Mouse (Mus musculus) adrenal gland, adult (tissue): ENCODE measurements around the gene Nup133.
"Not testable (repeated sequence)": the region's sequence is repeated elsewhere in the genome, so short reads cannot be mapped to it uniquely, and the experiment has no call there.

ENCODE experiments used
- DNase-seq, 2 experiments: peaks; one replicate each; pipeline ENCODE4 v3.0.0; 2022 to 2023; ENCODE audit warnings: low spot score in 1 of 2; ENCODE audit not compliant: inconsistent age in 2 of 2

Nup133 gene

DNA sequence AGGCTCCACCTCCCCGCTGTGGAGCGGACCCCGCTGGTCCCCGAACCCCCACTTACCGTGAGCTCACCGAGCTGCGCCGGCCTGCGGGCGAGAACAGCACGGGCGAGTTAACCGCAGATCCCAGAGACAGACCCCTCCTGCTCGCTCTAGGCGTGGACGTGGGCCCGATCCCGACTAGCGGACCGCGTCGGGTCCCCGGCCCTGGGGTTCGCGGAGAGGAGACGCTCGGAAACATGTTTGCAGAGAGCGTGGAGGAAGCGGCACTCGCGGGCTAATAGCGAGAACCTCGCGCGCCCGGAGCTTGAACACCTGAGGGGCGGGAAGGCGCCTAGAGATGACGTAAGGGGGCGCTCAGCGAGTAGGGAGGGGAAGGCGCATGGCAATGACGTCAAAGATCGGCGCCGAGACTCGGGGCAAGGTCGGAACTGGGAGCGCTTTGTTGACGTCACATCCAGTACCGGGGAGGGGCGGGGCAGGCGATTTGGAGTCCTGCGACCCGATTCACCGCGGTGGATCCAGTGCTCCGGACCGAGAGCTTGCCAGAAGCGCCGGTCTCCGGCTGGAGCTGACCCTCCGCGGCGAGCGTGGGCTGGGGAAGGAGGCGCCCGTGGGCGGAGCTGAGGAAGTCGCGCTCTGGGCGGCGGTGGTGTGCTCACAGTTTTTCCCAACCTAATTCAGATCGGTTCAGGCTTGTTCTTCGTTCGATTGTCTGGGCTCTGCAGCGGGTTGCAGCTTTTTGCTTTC lies at the start of gene Nup133:
Gene Nup133, minus strand, starts transcription at position 324 of the 744 bp plus-strand sequence.
- DNase-seq, result peak; percentile 99 to 100

DNA sequence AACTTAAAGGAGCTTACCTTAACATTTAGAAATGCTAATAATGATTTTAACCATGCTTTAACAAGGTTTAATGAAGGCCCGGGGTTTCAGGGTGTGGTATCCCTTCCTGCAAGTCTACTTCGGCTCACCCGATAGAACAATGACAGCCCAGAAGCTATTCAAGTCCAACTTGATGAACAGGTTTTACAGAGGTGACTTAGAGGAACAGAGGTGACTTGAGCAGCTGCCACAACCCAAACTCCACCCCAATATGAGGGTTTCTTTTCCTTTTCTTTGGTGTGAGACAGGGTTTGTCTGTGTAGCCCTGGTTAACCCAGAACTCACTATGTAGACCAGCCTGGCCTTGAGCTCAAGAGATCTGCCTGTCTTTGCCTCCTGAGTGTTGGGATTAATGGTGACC lies 44.9 kb upstream of the Nup133 start:
- no peak for DNase-seq

DNA sequence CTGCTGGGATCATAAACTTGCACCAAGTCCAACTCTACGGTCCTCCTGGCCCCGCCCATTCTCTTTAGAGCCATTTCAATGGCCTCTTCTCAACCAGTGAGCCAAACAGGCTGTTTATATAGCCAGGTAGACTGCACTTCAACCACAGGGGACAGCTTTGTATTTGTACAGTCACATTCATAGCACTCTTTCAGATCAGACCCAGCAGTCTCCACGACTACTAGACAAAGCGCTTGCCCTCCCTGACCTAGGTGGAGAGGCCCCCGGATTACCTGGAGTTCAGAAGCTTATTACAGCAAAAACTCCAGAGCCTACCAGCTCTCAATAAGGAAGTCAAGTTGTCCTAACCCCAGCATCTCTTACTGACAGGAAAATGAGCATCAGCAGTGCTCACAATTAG lies 44.5 kb upstream of the Nup133 start:
- no peak for DNase-seq

DNA sequence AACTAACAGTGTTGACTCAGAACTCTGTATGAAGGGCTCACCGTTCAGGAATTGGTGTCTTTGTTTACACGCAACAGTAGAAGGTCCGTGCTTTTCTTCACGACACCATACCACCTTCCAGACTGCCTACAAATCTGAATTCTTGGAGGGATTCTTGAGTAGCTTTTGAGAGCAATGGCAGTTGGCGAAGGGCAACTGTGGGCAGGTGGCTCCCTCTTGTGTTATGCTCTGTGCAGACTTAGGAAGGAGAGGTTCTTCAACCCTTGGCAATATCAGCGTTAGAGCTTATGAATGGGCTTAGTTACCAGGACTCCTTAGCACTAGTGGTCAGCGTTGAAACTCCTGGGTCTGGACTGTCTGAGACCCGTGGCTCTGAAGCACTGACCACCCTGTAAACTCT lies 43.5 kb upstream of the Nup133 start:
- DNase-seq, result no peak

DNA sequence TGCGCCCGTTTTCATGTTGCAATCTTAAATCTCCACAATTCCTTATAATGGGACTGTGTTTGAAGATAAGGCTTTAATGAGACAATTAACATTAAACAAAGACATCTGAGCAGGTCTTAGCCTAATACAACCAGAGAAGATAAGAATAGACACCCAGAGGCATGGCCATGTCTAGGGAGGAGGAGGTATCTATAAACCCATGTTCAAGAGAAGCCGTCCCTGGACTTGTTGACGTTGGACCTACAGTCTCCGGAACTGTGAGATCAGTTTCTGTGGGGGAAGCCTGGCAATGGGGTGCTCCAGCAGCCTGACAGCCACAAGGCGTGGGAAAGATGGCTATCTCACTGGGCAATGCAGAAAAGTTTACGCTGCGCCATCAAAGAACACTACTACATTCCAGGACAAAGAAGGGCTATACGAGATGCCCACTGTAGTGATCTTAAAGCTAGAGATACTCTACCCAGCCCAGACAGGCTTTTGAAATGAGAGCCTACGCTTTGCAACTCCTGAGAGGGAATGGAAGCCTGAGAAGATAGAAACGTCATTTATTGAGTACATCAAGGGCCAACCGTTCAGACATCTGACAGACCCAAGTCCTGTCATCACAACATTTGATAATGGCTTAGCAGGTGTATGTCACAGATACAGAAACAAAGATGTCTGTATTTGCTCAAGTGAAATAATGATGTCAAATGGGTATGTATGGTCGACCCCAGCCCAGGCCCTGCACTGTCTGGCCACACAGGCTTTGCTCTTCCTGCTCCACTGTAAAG lies 41.4 kb upstream of the Nup133 start:
- no peak for DNase-seq

DNA sequence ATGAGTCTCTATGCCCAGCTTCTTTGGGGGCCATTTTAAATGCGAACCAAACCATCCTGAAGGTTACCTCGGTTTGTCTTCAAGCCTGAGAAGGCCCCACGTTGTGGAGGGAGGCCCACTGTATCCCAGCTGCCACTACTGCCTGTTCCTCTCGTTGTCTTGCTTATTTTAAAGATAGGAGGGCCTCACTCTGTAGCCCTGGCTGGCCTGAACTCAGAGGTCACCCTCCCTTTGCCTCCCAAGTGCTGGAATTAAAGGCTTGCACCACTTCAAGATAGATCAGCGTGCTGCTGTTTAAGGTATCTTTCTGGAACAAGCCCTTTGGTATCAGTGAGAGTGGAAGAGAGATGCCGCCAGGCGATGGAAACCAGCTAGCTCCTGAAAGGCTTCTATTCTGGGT lies 40.1 kb upstream of the Nup133 start:
- DNase-seq, result no peak

DNA sequence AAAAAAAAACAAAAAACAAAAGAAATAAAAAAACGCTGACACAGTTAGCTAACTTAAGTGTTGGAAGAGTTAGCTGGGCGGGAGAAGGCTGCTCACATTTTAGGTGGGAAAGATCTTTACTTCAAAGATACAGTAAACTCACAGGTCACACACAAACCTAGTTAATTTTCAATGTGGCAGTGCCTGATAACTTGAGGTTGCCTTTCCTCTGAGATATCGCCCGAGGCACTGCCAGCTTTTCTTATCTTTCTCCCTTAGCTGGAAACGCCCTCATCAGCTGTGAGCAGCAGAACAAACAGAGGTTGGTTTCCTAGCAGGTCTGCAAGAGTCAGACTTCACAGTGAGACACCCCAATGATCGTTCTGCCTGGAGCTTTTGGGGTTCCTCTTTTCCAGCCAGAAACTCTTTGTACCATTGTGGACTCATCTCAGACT lies 39.6 kb upstream of the Nup133 start:
- no peak for DNase-seq

DNA sequence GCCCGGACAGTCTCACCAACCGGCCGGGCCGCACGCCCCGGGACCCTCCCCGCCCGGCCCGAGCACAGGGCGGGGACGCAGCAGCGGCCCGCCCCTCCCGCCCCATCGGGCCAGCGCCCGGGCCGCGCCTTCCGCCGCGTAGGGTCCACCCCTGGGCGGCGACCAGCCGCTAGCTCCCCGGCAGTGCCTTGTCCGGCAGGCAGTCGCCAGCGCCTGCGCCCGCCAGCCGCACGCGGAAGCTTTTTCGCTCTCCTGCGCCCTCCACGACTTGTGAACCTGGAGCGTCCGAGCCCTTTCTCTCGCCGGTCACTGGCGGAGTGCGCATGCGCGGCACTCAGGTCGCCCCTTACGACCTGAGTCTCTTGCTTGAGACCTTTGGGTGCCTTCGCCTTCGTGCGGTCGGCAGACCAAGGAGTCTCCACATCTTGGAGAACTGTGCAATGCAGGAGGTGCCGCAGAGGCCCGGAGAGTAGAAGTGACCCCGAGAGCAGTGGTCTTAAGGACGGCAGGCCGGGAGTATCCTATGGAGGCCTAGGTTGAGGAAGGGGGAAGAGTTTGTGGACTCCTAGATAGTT lies 33.8 kb upstream of the Nup133 start, which contains the start of gene Abcb10:
Gene Abcb10, minus strand, starts transcription at position 297 of the 575 bp plus-strand sequence.
- DNase-seq, result peak; percentile 97 to 98

DNA sequence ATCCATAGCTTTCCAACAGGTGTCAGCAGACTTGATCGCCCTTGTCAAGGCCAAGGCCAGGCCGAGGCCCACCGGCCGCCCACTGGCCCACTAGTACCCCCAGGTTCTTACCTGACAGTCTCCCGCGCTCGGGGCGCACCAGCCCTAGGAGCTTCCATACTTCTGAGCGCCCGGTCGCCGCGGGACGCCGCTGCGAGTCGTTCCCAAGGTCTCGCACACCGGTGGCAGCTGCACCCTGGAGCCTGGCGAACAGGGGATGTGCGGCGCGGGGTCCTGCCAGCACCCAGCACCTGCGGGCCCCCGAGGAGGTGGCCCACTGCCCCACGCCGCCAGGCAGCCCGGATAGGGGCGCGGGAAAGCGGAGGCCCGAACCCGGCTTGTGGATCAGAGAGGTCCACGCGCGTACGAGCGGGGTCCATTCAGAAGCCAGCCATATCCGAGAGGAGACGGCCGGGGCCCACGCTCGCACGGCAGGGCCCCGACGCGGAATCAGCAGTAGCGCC lies 33.3 kb upstream of the Nup133 start:
- DNase-seq, result no peak

DNA sequence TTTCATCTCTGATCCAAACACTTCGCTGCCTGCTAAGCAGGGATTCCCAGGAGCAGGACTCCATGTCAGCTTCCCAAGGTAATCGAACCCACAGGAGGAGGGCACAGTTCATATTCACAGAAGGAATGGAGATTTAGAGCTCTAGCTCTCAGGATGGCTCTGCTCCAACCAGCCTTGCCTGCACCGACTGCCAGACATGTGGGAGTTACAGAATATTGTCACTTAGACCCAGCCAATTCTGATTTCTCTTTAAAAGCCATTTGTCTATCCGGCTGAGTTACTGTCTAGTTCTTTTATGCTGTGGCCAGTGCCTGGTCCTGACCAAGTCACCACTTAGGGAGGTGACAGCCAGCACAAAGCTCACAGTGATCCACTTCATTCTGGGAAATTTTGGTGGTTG lies 32.6 kb upstream of the Nup133 start:
- DNase-seq, result peak in 1 of 2 experiments; percentile 45

DNA sequence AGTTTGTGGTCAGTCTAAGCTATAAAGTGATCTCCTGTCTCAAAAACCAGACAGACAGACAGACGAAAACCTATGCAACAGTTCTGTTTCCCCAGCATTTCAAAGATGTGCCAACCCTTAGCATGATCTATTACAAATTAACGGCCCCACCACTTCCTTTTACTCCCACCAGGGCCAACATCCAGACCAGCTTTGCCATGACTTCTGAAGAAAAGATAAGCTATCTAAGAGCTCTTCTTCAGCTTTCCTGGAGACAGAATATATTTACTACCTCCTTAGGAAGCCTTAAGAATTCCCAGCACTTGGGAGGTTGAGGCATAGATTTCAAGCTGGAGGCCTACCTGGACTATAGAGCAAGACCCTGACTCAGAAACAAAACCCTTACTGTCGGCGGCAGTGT lies 31.2 kb upstream of the Nup133 start:
- no peak for DNase-seq

DNA sequence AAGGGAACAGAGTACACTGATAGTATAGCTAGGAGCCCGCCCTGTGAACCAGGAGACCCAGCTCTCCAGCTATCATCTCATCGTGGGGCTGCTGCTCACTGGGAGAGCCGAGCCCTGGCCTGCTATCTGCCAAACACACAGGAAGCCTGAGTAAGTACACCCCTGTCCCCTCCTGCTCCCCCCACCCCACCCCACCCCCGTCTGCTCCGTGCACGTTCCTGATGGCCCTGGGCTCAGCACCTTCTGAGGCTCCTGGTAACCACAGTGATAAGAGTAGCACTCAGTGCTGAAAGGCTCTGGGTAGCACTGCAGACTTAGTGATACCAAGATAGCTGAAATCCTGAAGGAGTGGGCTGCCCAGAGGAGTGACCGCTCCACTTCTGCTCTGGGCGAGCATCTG lies 29.9 kb upstream of the Nup133 start:
- DNase-seq, result no peak

DNA sequence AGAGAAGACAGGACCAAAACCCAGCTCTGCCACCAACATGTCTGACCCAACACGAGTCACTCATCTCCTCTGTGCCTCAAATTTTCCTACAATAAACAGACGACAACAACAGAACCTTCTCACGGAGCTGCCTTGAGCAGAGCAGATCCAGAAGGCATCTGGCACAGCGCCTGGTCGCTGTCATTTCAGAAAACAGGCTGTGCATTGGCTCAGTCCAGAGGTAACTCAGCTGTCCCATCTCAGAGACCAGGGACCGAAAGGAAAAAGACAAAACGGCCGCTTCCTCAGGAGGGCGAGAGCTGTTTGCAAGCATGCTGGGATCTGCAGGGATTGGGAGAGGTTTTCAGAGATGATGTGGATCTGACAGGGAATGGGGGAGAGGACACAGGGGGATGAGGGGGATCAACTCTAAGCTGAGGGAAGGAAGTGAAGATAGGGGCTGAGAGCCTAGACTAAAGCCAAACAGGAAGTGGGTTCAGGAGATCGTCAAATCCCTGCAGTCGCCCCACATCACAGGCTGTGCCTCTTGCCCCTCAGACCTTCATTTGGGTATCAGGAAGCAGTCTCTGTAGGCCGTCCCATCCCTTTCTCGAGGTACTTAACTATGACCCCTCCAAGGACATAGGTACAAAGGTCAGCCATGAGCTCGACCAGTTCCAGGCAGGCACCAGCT lies 29.2 kb upstream of the Nup133 start:
- peak; percentile 45 to 60 for DNase-seq

DNA sequence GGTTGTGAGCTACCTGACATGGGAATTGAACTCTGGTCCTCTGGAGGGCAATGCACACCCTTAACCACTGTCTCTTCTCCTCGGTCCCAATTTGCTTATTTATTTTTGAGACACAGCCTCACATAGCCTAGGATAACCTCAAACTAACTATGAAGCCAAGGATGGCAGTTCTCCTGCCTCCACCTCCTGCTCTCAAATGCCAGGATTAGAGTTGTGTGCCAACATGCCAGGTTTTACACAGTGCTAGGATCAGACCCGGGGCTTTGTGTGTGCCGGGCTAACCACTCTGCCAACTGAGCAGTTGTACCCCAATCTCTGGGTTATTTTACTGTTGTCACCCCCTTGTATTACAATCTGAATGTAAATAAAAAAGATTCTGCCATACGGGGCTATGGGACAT lies 28.4 kb upstream of the Nup133 start:
- DNase-seq, result no peak

DNA sequence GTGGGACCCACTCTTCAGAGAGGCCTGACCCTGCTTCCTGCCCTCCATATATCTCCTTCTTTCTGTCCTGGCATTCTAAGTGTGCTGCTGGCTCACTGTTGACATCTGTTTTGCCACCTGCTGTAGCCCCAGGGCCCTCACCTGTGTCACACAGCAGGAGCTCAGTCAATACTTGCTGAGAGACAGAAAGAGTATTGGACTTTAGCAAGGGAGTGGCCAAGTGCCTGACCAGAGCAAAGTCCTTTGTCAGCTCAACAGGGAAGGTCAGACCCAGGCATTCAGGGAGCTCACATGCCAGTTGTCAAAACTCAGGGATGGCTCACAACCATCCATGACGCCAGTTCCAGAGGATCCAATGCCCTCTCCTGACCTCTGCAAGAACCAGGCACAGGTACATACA lies 24.4 kb upstream of the Nup133 start:
- no peak for DNase-seq

DNA sequence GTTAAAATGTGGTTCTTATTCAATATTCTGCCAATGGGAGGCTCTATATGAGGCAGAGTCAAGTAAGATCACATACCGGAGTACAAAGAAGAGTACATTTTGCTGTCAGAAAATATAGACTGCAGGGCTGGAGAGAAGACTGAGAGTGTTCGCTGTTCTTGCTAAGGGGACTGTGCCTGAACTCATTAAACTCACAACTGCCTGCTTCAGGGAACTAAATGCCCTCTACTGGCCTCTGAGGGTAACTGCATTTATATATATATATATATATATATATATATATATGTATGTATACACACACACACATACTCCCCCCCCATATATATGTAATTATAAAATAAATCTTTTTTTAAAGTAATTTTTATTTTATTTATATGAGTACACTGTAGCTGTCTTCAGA lies 17.8 kb upstream of the Nup133 start:
- DNase-seq, result no peak

DNA sequence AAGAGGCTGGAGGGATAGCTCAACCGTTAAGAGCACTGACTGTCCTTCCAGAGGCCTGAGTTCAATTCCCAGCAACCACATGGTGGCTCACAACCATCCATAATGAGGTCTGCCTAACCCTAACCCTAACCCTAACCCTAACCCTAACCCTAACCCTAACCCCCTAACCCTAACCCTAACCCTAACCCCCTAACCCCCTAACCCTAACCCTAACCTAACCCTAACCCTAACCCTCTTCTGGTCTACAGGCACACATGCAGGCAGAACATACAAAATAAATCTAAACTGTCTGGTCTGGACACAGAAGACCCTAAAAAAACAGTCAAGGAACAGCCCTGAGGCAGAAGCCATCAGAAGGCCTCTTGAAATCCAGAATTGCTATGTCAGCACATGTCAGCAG lies 12.3 kb upstream of the Nup133 start:
- DNase-seq, result no peak

DNA sequence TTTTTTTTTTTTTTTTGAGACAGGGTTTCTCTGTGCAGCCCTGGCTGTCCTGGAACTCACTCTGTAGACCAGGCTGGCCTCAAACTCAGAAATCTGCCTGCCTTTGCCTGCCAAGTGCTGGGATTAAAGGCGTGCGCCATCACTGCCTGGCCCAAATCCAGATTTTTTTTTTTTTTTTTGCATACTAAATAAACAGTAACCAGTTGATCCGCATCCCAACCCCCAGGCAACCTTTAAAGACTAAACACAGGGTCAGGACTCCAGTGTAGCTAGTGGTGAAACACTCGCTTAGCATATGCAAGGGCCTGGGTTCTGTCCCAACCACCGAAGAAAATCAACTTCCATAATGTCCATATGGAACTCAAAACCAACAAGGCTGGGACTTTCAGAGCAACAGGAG lies 11.5 kb upstream of the Nup133 start:
- DNase-seq, result not testable (repeated sequence)

DNA sequence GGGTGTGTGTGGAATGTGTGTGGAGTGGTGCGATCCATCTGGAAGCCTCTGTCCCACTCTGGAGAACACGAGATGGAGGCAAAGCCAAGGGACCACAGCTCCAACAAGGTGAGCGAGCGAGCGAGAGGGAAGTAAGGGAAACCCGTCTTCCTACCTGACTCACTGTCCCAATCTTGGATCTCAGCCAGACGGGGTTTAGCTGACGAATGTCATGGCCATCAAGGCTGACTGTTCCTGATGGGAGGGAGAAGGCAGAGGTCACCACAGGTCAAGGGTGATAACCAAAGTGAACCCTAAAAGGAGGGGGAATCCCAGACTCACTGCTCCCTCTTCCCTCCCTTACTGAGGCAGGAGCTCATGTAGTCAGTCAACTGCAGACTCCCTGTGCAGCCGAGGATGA lies 11.0 kb upstream of the Nup133 start:
- DNase-seq, result peak; percentile 62 to 81

DNA sequence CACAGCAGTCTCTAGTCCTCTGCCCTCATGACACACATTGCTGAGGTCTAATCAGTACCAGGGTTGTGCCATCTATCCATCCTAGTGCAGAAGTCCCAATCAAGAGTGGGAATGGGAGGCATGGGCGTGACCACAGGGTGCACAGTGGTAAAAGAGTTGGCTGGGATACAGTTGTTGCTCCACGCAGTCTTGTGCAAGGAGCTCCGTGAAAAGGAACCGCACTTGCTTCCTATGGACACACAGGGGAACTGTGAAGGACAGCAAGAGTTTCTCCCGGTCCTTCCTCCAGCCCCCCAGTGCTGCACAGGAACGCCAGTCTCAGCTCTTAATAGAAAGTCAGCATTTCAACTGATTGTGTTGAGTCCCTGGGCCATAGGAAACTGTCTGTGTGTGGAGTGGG lies 10.4 kb upstream of the Nup133 start:
- DNase-seq, result no peak

DNA sequence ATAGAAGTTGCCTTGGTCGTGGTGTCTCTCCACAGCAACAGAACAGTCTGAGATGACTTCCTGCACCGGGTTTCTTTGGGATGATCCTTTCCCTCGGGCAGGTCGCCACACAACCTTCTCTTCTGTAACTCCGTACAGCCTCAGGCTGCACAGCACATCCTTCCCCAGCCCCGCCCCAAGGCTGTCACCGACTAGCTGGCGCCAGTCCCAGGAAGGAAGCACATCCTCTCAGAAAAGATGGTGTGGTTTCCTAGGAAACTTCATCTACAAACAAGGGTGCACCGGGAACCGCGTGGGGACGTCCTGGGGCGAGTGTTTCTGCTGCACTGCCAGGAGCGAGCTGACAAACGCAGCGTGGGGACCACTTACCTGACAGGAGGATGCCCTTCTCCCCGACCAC lies 9.1 kb upstream of the Nup133 start:
- DNase-seq, result no peak
